Mouse (Mus musculus): Measurements from ENCODE around the gene Creb3l1.

The Creb3l1 gene

DNA sequence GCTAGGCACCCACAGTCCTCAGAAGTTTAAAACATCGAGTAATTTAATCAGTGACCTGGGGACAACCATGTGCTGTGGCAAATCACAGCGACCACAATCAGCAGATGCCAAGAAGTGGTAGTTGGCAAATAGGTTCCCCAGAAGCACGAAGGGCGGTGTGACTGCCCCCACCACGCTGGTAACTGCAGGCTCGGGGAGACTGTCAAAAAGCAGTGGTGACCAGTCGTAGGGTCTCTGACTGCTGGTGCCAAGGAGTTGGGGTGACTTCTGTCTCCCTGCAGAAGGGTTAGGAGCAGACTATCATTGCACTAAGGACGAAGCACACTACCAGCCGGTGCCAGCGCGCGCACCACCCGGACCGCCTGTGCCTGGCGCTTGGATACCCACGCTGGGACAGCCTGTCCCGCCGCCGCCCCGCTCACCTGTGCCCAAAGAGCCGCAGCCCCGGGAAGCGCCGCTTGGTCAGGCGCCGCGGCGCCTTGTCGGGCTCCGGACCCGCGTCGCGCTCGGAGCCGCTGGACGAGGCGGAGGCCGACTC lies 61.4 kb downstream of the Creb3l1 start:
- peak in 1 of 2 experiments; percentile 66 for DNase-seq

DNA sequence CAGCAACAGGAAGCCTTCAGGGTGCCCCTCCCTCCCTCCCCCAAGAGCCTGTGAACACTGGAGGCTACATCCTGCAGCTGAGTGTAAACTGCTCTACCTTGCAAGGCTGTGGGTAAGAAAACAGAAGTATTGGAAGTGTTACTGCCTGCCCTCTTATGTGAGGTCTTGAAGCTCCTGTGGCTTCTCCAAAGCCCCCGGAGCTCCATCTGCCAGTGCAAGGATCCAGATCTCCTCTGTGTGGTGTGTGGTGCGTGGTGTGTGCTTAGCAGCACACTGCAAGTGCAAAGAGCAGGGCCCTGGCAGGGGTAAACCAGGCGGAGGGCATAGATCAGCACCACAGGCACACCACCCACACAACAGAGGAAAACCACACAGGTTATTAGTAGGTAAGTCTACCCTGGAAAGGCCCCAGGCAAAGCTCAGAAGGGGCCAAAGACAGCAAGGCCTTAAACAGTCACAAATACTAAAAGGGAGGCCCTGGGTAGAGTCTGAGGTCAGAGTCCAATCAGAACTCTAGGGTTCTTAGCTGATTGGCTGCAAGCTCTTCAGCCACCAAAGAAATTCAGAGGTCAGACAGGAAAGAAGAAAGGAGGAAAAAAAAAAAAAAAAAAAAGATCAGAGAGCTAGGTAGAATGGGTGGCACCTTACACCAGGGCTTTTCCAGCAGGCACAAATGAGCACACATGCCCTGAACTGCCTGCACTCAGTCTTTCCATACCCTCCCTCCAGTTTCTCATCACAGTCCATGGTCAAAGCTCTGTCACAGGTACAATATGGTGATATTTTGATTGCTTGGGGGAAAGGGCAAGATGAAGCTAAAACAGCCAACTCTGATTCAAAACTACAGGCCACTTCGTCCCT lies 62.2 kb downstream of the Creb3l1 start:
- DNase-seq = peak; percentile 65 to 69

DNA sequence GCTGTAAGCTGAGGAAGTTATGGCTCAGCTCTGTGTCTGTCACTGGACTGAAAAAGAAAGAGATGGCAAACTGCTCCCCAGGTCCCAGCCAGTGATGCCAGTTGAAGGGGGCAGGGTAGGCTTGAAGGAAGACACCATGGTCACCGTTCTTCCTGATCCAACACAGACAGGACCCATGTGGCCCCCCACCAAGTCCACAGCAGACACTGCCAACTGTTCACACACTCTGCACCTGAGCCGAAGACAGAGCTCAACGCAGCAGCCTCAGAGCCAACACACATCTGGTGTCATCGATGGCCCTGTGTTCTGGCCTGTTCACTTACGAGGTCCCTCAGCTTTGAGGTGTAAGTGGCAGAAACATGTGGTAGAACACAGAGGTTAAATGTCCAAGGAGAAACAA lies 63.8 kb downstream of the Creb3l1 start:
- no peak for DNase-seq

DNA sequence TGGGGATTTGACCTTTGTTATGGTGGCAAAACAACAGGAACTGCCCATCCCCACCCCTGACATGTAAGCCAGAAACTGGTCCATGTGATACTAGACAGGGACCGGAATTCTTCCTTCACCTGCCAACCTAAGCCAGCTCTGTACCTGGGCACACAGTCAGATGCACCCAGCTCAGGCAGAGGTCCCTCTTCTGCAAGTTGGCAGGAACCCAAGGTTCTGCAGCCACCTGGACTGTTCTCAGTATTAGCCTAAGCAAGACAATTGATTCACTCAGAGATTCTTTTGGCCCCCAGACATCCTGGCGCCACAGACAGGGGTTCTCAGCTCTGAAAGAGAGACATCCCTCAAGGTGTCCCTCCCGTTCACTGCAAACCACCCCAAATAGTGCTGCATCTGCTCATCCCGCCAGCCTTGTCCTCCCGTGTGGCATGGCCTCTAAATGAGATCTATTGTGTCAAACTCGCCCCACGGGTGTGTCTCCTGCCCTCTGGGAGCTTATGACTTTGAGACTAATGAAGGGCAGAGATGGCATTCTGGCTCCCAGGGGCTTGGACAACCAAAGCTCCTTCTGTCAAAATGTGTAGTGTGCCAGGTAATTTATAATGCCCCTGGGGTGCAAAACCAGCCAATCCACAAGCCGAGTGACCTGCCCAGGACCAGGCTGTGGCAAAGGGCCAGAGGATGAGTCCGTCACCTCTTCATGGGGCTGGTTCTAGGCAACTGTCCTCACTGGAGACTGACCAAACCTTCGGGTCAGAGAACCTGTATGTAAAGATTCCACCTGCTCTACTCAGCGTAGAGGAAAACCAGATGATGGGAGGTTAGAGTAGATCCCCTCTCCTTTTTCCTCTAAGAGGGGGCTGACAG lies 64.5 kb downstream of the Creb3l1 start:
- DNase-seq = peak; percentile 39 to 61

DNA sequence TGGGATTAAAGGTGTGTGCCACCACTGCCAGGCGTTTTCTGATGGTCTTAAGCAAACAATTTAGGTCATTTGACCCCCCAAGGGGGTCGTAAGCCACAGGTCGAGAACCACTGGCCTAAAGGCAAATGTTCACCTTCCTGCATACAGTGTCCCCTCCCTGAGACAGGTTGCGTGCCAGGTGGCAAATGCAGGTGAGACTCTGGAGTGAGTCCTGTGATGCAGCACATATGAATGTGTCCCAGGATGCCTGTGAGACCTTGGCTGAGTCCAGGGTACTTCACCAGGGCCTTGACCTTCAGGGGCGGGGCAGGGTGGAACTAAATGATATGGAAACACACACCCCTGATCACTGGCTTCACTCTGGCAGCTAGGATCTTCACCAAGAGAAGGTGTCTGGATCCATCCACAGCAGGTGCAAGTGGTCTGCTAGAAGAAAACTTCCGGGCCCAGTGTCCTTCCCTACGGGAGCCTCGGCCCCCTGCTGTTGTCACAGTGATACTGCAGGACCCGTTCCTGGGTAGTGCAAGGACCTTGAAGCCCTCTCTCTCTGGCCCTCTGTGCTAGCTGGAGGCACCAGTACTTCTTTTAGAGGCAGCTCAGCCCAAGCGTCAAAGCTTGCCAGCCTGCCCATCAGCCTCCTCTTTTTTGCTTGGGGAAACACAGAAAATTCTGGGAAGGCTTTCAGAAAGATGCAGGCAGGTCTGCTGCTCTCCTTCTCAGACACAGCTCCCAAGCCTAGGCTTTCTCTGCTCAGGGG lies 65.4 kb downstream of the Creb3l1 start:
- peak; percentile 60 to 80 for DNase-seq

DNA sequence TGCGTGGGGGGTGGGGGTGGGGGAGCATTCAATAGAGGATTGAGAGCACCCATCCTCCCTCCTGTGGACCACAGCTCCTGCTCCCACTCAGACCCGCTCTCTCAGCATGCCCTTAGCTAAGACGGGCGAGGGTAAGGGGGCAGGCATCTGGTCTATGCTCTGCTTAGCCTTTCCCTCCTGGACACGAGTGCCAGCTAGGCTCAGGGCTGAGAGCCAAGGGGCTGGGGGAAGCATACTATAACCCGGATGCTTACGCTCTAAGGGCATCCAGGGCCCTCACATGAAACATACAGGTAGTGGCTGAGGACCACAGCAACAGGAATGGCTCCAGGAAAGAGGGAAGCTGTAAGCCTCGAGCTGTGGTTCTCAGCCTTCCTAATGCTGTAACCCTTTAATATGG lies 66.3 kb downstream of the Creb3l1 start:
- DNase-seq = no peak

DNA sequence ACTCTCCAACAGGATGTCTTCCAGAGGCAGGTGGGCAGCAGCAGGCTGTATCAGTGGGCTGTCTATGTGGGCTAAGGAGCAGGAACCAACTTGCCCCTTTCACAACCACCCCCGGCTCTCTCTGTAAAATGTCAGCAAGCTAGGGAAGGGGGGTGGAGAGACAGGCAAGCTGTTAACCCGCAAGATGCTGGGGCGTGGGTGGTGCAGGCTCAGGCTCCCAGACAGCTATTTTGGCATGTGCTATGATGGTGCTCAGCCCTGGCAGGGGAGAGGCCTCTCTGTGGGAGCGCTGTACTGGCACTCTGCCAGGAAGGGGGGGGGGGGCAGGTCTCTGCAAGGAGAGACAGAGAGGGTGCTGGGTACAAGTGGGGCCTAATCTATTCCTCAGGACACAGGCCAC lies 67.2 kb downstream of the Creb3l1 start:
- DNase-seq = peak in 1 of 2 experiments; percentile 35

DNA sequence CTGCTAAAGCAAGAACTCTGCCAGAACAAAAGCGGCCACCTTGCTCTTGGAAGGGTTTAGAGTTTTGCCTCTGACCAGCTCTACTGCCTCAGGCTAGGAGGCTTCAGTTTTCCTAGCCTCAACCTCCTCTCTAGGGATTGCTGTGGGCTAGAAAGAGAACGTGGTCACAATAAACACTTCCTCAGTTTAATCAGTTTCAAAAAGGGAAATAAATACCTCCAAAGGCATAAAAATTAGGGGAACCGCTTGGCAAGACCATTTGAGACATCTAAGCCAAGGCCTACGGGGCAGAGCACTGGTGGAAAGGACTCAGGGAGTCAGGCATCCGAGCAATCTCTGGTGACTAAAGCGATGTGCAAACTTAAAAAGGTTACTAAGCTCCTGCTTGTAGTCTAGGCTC lies 68.4 kb downstream of the Creb3l1 start:
- DNase-seq = no peak

DNA sequence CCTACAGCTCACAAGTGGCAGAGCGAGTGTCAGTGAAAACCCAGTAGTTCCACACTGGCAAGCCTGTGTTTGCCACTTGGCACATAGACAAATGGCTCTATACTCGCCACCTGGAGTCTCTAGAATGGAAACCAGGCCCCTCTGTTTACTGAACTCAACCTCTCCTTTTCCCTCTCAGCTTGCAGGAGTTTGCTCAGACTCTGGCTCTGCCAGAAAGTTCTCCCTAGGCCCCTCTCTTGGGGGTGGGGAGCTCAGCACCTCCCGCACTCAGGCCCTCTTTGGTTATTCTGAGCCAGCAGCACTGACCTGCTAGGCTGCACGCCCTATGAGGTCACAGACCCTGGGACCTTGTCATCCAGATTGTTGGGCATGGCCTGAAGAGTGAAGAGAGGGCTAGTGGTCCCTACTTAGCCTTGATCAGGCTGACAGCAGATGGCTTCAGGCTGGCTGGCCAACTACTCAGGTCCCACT lies 69.1 kb downstream of the Creb3l1 start:
- no peak for DNase-seq

DNA sequence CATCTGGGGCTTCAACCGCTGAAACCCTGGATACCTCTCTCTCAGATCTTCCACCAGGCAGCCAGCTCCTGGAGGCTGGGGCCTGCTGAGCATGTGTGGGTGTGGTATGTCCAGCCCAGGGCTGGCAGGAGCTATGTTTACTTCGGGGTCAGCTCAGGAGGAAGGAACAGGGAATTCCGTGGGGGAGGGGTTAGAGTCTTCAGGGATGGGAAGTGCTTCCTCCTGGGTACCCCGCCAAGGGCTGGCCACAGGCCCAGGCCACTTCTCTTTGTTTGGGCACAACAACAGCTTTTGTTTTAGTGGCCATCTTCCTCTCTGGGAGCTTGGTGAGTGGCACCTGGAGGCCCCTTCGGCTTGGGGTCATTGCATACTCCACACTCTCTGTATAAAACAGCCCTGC lies 70.5 kb downstream of the Creb3l1 start:
- peak; percentile 89 to 91 for DNase-seq

DNA sequence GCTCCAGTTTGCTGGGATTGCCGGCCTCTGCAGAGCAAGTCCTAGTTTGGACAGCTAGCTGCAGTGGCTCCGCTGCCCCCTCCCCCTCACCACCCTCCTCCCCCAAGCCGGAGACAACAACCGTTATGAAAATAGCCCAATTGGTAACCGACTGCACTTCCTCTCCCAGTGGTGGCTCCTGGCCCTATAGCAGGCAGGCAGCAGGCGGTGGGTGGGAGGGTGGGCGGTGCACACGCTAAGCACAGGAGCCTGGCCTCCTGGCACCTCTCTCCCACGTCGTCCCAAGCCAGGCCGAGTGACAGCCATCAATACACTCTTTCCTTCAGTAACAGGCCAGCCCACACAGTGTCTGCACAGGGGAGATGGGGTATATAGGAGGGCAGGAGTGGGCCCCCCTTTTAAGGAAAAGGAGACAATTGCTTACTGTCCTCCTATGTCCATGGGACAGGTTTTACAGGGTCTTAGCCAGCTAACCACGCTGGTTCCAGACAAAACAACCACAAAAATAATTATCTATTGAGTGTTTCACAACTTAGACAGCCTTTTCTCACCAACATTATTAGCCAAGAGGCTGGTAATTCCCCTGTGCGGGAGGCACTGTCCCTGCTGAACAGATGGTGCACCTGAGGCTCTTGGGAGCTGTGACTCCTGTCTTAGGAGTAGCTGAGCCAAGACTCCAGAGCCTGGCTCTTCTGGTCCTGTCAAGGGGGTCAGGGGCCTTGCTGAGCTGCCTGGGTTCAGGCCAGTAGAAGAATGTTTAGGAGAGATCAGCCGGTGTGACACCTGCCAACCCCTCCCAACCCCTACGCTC lies 73.8 kb downstream of the Creb3l1 start:
- peak; percentile 60 to 67 for DNase-seq

DNA sequence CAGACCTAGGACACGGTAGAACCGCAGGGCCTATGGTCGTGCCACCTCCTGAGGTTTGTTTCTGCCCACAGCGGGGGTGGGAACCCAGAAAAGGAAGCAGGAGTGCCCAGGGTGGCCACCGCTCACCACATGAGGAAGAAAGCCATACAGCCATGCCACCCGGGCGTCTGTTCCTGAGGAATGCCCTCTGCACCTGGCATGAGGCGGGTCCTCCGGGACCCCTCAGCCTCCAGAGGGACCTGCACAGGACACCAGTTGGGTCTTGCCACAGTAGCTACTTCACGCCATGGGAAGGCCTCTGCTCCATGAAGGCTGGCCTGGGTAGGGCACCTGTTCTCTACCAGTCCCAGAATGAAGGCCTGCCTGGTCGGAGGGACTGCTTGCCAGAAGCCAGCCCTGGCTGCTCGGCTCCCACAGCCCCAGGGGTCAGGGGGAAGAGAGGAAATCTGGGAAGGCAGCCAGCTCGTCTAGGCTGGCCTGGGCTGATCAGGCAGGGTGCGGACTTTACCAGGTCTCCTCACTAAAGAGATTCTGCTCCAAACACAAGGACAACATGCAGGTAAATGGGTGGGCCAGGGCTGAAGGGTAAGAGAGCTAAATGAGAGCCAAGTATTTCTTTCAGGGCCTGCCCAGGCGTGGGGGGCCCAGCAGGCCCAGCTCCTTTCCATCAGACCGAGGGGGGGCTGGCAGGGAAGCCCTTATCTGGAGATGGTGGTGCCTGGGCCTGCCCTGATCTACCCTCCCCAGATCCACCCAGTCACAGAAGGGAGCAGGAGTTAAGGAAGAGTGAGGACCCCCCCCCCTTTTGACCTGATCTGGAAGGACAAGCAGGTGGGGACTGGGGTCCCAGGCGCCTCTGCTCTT lies 74.7 kb downstream of the Creb3l1 start:
- peak; percentile 88 for DNase-seq

DNA sequence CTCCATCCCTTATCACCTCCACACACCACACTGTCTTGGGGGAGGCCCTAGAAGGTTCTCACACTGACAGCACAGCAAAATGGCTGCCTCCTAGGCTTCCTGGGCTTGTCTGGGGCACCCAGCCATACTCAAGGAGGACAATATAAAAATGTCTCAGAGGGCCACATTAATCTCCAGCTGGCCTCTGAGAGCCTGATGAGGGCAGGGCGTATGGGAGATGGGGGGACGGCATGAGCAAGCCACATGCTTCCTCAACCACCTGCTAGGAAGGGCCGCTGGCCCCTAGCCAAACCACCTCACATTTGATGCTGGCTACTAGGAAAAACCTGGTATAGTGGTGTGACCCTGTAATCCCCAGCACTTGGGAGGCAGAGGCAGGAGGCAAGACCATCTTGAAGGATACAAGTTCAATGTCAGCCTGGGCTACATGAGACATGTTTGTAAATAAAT lies 75.5 kb downstream of the Creb3l1 start:
- peak in 1 of 2 experiments; percentile 42 for DNase-seq

DNA sequence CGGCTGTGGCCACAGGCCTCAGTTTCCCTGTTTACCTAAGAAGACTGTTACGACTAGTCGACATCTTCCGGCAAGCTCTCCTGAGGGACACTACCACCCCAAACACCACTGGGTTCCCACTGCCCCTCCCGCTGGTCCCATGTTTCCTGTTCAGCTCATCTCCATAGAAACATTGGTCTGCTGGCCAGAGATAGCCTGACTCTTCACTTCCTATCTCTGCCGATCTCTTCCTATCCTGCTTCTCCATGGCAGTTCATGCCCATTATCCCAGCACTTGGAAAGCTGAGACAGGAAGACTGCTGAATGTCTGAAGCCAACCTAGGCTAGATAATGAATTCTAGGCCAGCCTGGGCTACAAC lies 76.2 kb downstream of the Creb3l1 start:
- DNase-seq = peak; percentile 60 to 63

DNA sequence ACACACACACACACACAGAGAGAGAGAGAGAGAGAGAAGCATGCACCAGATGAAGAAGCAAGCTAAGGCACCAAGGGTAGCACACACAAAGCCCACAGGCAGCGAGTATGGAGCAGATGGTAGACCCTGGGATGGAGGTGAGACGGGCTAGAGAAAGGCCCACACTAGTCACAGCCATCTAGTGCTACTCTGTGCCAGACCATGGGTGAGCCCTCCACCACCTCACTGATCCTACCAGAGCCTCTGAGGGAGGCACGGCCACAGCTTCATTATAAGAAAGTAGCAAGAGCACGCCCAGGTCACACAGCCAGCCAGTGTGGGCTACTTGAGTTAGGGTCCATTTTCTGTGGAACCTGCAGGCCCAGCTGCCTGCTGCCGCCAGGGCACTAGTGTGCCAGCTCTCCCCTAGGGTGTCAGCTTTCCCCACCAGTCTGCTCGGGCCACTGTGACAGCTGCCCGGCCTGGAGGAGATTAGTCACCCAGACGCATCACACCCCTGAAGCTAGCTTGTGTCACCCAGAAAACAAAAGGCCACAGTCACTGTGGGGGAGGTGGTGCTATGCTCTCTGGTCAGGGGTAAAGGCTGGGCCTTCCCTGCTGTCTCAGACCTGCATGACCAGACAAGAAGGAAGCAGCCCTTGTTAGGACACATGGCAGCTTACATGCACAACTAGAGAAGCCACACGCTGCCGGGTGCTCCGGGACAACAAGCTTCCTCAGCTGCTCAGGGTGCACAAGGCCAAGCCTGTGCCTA lies 76.7 kb downstream of the Creb3l1 start:
- peak in 1 of 2 experiments; percentile 26 for DNase-seq

DNA sequence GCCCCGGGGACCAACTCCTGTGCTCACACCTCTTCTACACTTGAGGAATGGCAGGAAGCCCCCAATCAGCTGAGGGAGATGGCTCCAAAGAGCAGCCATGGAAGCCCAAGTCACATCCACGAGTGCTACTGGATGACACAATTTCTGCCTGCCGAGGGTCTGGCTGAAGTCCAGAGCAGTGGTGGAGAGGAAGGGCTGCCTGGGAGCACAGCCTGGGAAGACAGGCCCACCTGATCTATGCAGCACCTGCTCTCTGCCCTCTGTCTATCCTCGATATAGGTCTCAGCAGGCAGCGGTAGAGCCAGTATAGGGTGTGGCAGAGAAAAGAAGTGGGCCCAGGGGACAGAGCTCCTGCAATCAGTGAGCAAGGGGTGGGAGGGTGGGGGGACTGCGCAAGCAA lies 77.5 kb downstream of the Creb3l1 start:
- peak in 1 of 2 experiments; percentile 66 for DNase-seq

DNA sequence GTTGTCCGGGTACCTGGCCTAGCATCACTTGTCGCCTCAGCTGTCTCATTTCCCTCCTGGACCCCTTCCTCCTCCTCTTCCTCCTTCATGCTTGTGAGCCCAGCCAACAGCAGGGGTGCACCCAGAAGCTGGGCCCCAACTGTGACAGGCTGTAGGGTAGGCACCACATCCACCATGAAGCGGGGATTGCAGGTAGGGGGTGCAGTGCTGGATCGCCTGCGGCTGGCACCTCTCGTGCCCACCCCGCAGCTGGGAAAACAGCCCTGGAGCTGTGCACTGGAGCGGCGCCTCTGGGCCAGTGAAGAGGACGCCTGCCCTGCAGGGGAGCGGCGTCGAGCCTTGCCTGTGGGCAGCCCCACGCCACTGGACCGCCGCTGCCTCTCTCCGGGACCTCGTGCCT lies 78.8 kb downstream of the Creb3l1 start, which contains the start of gene Gm9821:
Gm9821 (plus strand) TSS at position 221 of the 400 bp plus-strand sequence.
- DNase-seq = no peak

DNA sequence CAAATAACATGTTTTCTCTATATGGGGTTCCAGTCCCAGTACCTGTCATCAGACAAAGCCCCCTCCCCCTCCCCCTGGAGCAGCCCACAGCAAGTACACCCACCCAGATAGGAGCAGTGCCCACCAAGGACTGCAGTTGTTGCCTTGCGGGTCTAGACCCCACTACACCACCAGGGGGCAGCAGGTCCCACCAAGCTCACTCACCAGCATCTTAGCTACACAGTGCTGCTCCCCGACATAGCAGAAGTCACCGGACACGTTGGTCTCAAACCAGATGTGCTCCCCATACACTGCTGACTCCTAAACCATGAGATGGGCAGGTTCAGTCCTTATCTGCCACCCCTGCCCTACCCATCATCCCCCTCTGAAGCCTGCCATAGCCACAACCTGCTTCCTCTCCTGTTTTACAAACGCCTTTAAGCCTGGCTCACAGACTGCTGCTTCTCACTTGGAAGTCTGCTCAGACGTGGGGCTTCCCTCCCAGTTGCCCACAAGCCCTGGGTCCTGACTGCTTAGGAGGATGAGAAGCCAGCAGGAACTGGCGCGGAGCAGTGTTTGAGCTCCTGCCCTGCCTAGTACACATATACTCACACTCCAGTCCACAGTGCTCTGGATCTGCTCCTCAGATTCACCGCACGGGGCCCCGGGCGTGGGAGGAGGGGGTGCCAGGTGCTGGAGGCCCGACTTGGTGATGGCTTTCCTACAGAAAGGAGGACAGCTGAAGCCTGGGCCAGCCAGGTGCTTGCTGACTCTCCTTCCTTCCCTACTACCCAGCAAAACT lies 79.9 kb downstream of the Creb3l1 start:
- DNase-seq = peak; percentile 66 to 88

DNA sequence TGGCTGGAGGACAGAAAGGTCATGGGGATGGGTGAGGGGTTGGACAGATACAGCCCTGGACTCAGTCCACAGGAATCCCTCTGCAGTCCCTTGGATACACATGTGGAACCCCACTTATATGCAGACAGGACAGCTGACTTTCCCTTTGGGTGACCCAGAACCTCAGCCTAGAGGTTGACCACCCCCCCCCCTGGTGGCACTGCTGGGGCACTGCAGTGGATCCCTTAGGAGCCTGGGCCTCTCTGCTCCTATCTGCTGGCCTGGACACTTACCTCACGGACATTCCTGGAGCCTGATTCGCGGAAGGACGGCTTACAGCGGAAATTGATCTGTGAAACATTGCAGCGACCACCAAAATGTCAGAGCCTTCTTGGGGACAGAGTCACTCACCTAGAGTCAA lies 81.9 kb downstream of the Creb3l1 start:
- DNase-seq = peak in 1 of 2 experiments; percentile 52

Data from kidney, postnatal 36 days (tissue).